Mouse (Mus musculus) adrenal gland, postnatal 14 days (tissue): ENCODE measurements around the gene Ereg. TPM values are rescaled to one million over a fixed set of nuclear protein-coding genes. Genes with fewer than 3 reads are reported as not detected.
A peak's percentile ranks its signal among the peaks of the same experiment; 100 is the strongest.

Experiments
- DNase-seq: peaks from one replicate; pipeline ENCODE4 v3.0.0; 2021; ENCODE audit warnings: mixed read lengths
- long read RNA-seq, 2 experiments: library from polyadenylated mRNA; stranded (forward); transcript quantifications; one replicate each; pipeline ENCODE4 v2.0.0; 2021
- total RNA-seq: library from RNA; stranded (reverse); gene quantifications from 2 replicates; pipeline ENCODE4 v1.2.3, GENCODE M21; 2021

The Ereg gene
- total RNA-seq, result 0.07 TPM in 1 of 2 replicates, not detected in the other
- long read RNA-seq, experiment 1, result 0 reads
- long read RNA-seq, experiment 2, result 0 reads

DNA sequence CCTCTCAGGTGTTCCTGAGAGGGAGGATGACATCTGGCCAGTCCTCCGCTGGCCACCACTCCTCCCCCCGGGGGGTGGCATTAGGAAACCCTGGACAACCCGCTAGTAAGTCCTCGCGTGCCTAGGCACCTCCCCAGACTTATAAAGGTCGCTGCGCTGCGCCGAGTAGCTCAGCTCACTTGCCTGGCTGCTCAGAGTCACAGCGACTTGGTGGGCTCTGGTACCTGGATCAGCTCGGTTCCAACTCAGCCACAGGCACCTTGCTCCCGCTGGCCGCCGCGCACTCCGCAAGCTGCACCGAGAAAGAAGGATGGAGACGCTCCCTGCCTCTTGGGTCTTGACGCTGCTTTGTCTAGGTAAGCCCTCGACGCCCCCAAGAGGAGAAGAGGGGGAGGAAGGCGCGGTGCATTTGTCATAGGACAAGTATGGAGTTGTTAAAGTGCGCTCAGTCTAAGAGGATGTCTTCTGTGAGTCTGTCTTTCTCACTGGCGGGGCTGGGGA, at the start of gene Ereg:
Gene Ereg (plus strand): TSS at position 173 of the 501 bp plus-strand sequence.
- no peak for DNase-seq

DNA sequence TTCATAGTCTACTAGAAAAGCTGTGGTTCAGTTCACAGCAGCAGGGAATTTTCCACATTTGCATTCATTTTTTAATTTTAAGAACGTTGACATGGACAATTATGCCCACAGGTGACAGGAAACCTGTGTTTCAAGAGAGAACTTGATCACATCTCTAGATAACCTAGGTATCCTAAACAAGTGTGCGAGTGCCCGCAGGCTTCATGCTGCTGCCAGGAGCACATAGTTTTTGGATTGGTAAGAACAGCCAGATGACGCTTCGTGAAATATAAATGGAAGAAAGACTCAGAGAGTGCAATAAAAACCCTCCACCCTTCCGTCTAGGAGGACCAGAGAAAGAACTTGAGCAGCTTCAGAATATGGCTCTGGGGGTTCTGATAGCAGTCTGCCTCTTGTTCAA, 47.3 kb upstream of the Ereg start, which contains the start of gene Epgn:
Gene Epgn (plus strand): TSS at position 301 of the 400 bp plus-strand sequence.
- no peak for DNase-seq

DNA sequence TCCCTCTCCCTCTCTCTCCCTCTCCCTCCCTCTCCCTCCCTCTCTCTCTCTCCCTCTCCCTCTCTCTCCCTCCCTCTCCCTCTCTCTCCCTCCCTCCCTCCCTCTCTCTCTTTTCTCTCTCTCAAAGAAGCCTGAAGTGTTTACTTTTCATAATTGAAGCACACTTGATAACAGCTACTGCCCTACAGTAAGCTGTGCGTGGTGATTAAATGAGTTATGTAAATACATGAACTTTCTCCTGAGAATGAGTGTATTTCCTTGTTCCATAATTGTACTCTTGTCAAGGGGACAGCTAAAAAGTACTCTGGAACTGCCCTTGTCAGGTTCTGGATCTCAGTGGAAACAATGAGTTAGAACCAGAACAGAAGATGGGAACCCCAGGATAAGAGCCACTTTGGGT, 46.6 kb upstream of the Ereg start:
- DNase-seq, result no peak

DNA sequence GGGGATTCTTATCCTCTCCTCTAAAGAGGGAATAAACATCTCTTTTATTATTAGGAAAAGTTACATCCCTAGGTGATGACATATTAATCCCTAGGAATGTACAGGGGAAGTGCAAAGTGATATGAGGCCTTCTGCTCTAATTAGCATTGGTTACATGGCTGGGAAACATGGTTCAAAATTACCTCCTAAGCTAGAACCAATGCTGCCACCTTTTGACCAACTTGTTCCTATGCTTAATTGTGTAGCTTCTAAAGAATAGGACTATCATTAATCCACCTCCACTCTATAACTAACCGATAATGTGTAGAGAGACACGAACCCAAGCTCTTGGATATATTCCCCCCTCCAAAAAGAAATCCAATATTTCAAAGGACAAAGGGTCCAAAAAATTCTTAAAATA, 43.8 kb upstream of the Ereg start:
- DNase-seq, result no peak

DNA sequence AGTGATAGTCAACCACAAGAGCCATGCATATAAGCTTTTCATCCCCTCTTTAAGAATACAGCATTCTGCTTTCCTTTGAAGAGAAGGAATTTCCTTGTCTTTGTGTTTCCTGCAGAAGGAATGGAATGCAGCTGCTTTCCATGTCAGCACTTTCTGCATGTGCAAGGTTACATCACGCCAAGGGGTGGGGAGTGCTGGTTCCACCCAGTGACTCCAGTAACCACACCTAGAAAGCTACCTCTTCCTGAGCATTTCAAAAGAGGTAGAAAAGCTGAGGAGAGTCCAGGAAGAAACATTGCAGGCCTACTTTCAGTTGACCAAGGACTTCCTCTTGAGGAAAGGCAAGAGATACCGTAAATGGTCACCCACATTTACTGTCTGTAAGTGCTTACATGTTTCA, 39.1 kb upstream of the Ereg start:
- DNase-seq, result no peak

DNA sequence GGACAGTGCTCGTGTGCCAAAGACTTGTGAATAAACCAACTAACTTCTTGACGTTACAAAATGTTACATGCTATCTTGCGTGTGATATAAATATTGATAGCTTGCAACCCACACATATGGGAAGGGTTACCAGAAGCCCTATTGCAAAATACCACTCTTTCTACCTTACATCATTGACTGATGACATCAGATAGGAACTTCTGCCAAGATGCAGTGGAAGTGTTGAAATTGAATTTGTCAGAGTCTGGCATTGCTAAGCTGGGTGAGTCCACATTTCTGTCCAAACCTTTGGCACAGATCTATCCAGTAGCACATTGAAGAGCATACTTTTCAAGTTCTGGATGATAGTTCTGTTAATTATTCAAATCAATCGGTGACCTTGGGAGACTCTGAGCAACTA, 37.8 kb upstream of the Ereg start:
- peak; percentile 28 for DNase-seq

DNA sequence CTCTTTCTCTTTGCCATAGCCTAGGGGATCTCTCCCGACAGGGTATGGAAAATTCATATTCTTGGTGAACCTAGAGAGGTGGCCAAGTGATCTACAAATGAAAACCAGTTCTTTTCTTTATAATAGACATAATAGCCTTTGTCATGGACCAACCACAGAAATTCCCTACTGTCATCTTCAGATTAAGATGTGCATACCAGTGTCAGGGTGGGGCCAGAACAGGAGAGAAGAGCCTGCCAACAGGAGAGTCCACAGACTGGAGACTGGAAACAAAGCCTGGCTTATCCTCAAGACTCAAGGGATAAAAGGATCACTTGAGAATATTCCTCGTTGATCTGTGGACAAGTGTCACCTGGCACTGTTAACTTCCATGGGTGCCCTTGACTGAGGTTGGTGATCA, 36.7 kb upstream of the Ereg start:
- no peak for DNase-seq

DNA sequence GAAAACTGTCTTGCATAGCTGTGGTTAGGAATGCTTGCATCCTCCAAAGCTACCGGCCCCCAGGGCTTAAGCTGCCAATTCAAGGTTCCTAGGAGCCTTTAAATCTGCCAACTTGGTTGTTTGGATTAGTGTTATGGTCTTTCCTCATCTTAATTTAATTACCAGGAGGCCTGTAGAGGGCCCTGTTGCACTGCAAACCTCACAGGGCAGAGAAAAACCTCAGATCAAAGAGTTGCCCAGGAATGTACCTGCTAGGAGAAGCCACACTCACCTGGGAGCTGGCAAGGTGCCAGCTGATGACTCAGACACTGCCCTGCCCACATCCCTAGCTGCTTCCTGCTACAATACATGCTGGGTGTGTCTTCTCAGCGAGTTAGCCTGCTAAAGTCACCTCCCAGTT, 35.9 kb upstream of the Ereg start:
- peak; percentile 5 for DNase-seq

DNA sequence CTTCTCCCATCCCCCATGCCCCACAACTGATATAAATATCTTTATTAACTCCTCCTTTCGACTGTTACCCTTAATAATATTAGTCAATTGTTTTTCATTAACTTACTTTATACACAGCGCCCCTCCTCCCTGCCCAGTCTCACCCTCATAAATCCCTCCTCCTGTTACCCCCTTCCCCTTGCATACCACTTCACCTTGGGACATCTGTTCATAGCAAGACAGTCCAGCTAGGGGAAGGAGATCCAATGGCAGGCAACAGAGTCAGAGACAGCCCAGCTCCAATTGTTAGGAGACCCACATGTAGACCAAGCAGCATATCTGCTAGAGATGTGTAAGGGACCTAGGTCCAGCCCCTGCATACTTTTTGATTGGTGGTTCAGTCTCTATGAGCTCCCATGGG, 35.5 kb upstream of the Ereg start:
- DNase-seq, result no peak

DNA sequence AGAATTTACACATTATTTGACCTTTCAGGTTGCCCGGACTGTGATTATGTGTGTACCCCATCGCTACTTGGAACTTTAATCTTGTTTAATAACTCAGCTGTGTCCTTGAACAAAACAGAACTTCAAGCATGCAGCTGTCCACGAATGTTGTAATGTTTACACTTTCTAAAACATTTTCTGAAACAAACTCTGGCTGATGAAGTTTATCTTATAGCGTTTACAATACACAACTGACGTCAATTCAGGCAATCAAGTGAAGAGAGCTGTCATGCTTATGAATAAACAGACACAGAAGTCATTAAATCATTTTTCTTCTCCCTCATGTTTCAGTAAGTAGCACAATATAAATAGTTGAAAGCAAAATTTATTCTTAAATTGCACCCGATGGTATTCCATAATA, 26.4 kb upstream of the Ereg start:
- DNase-seq, result no peak

DNA sequence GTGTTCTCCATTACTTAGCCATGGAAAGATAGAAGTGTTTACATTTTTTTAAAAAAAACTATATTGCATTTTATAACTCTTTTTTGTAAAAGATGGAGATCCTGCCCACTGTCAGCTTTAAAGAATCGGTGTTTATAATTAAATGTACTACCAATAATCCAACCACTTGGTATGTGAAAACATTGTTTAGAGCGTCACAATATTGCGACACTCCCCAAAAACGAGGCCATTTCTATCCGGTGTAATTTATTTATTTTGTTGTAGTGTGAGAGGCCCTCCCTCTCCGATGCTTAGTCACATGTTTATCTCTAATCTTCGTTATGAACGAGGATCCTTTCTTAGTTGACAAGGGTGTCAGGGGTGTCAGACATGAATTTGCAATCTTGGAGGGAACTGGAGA, 26.0 kb upstream of the Ereg start:
- no peak for DNase-seq

DNA sequence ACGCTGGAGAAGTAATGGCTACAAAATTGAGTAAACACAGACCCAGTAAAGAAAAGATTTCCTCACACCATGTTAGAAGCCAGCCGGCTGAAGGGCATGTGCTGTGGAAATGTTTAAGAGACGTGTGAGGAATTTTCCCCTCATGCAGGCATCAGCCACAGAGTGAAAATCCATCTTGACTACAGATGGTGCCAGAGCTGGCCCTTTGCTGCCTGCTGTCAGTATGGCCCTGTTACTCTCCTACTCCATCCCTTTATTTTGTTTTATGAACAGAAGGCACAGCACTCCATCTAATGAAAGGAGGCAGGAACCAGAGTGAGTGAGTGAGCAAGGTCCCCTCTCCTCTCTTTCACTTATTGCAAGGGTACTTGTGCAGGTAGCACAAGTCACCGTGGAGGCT, 2.1 kb upstream of the Ereg start:
- DNase-seq, result no peak

DNA sequence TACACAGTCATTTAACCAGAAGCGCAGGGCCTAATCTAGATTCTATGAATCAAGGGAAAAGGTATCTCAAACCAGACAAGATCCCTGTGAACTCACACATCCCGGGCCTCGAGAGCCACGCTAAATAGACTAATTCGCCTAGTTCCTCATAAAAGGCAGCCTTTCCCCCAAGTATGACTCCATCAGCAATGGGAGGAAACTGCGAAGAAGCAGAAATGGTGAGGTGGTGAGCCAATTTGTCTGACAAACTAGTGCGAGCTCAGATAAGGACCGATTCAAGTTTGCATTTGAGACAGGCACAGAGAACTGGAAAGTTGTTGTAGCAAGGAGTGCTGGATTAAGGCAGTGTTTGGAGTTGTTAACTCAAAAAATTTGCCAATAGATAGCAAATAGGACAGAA, 796 bp upstream of the Ereg start:
- no peak for DNase-seq

DNA sequence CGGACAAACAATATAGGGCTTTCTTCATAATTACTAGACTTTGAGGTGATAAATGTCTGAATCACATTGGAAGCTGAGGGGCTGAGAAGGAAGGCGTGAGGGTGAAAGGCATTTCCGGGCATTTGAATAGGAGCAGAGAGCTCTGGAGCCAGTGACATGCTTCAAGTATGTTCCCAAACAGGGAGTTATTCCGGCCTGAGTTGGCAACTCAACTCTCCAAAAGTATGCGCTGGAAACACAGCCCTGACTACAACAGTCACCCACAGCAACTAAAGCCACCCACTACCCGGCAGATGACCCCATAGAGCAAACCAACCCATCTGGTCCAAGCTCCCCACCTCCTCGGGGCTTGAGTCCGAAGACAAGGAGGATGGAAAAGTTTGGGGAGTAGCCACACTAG, 396 bp upstream of the Ereg start:
- no peak for DNase-seq

DNA sequence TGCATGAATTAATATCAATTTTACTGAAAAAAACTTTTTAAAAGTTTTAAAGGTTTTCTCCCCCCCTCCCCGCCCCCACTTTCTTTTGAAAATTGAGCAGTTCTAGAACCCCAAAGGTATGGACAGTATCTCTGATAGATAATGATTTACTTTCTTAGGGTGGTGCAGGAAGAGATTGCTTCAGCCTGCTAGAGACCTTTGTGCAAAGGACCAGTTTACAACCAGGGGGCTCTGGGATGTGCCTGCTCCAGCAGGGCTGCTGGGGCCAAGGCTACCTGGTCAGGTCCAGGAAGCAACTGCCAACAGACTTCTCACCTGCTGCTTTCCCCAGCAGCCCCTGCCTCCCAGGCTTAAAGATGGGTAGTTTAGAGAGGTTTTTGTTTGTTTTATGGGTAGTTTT, 599 bp downstream of the Ereg start:
- no peak for DNase-seq

DNA sequence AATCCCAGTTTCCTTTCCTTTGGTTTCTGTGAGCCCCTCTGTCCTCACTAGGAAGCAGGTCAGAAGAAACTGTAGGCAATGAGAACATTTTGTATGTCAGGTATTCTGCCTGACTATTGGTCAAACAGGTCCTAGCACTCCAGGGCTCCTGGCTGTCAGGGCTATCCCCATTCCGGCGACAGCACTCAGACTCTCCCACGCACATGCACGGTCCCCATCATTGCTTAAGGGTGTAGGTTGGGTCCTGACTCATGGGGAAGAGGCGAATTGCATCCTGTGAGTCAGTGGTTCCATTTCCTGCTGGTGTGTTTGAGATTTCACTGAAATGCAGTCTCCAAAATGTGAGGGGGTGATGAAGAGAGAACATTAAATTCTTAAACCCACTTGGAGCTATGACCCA, 8.6 kb downstream of the Ereg start:
- DNase-seq, result no peak

DNA sequence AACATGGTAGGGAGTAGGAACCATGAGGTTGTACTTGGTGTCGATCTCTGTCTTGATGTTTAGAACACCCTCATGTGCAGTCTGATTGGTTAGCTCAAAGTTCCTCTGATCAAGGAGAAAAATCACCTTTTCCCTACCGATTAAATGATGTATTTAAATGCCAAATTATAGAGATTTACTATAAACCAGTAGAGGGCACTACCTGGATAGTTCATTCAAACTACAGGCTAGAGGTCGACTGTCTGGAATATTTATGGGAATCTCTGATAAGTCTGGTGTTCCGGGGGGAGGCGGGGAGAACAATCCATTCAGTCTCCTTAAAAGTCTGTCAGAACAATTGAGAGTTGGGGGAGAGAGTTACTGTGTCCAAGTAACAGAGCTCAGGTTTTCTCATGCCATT, 10.9 kb downstream of the Ereg start:
- DNase-seq, result no peak

DNA sequence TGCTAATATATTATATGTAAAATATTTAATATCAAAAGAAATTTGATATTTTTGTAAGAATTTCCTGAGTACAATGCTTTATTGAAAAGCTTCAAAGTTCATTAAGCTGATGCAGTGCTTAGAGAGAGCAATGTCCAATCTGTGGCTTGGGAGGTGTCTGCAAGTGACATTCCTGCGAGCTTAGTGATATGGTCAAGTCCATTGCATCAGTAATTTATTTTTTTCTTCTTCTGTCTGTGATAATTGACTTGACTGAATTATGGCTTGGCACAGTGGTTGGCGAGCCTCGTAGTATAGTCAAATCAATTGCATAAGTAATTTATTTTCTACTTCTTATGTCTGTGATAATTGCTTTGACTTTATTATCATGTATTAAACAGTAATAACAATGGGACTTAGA, 15.9 kb downstream of the Ereg start:
- DNase-seq, result no peak

DNA sequence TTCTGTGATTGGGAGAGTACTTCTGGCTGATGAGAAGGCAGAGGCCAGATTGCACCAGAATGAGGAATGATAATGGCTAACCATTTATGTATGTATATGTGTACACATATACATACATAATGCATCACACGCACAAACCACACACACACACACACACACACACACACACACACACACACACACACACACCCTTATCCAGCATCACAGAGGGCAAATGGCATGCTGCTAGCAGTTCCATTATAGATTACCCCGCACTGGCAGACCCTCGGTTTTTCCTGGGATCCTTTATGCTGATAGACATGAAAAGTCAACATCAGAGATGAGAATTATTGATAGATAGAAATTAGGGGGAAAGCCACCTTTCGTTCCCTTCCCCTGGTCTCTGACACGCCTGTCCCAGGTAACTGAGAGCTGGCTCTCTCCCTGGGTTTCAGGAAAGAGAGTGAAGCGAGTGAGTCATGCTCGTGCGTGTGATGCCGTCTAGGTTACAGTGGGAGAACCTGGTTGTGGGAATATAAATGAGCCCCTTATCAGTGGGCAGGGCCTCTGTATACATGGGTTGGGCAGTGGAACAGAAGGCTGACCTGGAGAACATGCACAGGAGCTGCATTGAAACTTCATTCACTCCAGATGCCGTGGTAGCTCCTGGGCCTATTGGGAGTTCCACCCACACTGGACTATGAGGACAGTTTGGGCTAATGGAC, 23.6 kb downstream of the Ereg start:
- DNase-seq, result no peak

DNA sequence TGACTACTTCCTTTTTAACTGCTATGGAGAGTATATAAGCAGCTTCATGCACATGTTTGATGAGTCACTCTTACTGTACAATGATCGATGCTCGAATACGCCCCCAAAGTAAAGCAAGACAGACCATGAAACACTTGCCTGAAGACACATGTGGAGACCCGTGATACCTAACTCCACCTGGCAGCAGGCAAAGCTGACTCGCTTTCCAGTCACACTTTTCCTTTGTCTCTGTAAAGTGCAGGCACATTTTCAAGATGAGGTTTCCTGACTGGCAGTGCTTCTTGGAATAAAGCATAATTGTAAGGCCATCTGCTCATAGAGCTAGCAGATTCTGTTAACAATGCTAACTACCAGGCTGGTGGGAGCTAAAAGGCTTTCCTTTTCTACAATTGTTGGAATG, 27.3 kb downstream of the Ereg start:
- DNase-seq, result no peak

DNA sequence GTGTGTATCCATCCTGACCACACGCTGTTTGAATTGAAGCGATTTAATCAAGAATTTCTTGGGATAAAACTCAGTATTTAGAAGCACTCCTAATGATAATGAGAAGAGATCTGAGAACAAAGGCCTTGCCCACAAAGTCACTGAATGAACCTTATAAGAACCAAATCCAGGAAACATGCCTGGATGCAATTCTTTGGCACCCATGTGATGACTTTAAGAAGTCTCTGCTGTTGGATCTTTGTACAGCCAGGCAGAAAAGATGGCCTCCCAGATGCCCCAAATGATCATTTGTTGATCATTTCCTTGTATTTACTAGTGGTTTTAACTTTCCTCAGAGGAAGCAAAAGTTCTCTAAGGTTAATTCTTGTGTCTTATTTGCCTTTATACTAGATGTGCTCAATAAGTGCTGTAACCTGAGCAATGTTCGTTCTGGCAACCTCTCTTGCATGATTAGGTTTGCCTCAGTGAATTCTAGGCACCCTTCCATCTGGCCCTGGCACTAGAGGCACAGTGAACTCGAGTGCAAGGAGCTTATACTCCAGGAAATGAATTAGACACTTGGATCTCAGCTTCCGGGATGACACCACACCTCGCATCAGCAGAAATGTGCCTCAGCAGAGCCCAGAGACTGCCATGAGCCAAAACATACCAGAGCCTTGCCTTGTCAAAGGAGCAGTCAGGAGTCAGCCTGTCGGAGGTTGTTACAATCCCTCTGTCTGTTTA, 29.7 kb downstream of the Ereg start:
- DNase-seq, result peak; percentile 5

DNA sequence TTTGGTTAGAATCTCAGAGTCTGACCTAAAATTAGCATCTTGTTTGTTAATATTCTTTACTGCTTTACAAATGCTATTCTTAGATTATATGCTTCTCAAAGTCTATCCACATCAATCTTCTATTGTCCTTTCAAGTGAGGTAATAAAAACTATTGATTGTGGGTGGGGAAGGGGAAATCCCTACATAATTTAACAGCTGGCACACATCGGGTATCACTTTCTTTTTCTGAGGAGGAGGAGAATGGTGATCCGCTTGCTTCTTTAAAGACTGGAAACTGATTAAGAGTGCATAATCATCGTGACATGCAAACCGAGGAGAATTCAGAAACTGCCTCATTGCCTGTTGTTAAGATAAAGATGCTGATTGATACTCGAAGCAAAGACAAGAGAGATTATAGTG, 31.8 kb downstream of the Ereg start:
- DNase-seq, result no peak

DNA sequence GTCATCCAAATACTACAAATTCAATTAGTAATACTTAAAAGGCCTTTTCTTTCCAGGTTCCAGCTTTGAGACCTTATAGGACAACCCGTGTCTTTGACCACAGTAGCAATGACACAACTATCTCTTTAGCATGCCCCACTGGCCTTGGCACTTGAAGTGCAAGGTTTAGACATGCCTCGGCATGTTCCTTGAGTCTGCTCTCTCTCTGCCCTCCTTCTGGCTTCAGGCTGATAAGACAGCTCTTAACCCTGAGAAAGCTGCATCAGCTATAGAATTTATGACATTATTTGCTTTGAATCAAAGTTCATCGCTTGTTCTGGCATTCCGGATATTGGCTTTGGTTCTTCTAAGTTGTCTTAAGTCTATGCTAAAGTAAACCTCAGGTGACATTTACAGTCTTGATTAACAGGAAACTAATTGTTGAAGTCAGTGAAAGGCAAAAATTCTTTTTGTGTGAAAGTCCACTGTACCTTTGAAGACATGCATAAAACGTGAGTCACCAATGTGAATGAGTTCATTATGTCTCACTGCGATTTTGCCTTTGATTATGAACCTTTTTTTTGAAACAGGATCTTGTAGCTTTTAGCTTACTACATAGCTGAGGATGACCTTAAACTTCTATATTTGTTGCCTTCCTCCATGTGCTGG, 35.7 kb downstream of the Ereg start:
- DNase-seq, result no peak
